In genomic region chr7:12965678-12966091, GRCm38 (mm10) we compare ENCODE assay signal across 8 mouse cellular contexts. TPM values are rescaled to one million over a fixed set of nuclear protein-coding genes. Genes with fewer than 3 reads are reported as not detected.
DNase-seq lines count a peak whose midpoint lies in the region; ATAC-seq and TF ChIP-seq lines count a peak whose summit lies in the region.

TSS of gene Zfp324 (plus strand) at chr7:12965838.

- H3ac ChIP-seq in myocyte (ENCODE audit: control insufficient read depth, insufficient read length) = peak within 1 kb of the TSS; percentile 9

- no peaks in the 10 kb centered on the region for H3K9me3 ChIP-seq in heart, embryonic 12.5 days (replicated peaks)
- H3K9me3 ChIP-seq in kidney, postnatal 0 days (replicated peaks; ENCODE audit: low read length) = no peaks in the 10 kb centered on the region
- H3K9me3 ChIP-seq in liver, embryonic 11.5 days (ENCODE audit: control insufficient read depth, low read length) = no peaks in the 10 kb centered on the region

- peak; percentile 75 for TF ChIP-seq POLR2A in myocyte (IDR thresholded peaks at IDR 0.05; ENCODE audit: insufficient read length, low read depth)

- WGBS in heart, embryonic 12.5 days = under 1% methylated on average over 23 of the region's 23 CpGs
- under 1% methylated on average over 23 of the region's 23 CpGs for WGBS in kidney, postnatal 0 days
- WGBS in liver, embryonic 11.5 days = under 1% methylated on average over 23 of the region's 23 CpGs

- peak within 1 kb of the TSS; percentile 92 for H3K4me2 ChIP-seq in heart, embryonic 12.5 days
- peak within 1 kb of the TSS; percentile 99 for H3K4me2 ChIP-seq in kidney, postnatal 0 days (ENCODE audit: low read length)
- peak within 1 kb of the TSS; percentile 97 for H3K4me2 ChIP-seq in liver, embryonic 11.5 days
- H3K4me2 ChIP-seq in myocyte (ENCODE audit: low read depth) = peak within 1 kb of the TSS; percentile 96

- peak within 1 kb of the TSS; percentile 92 for H3K4me3 ChIP-seq in heart, embryonic 12.5 days
- H3K4me3 ChIP-seq in kidney, postnatal 0 days (replicated peaks; ENCODE audit: low read depth, low read length) = peak within 1 kb of the TSS; percentile 92
- peak within 1 kb of the TSS; percentile 88 for H3K4me3 ChIP-seq in liver, embryonic 11.5 days (ENCODE audit: low read depth, low read length)
- H3K4me3 ChIP-seq in myocyte = peak within 1 kb of the TSS; percentile 88

- no peaks in the 10 kb centered on the region for H3K27me3 ChIP-seq in heart, embryonic 12.5 days (replicated peaks)
- H3K27me3 ChIP-seq in kidney, postnatal 0 days (ENCODE audit: insufficient read depth, low read length) = no peaks in the 10 kb centered on the region
- no peaks in the 10 kb centered on the region for H3K27me3 ChIP-seq in liver, embryonic 11.5 days (replicated peaks; ENCODE audit: control insufficient read depth, insufficient read depth, low read length)
- H3K27me3 ChIP-seq in myocyte (ENCODE audit: control insufficient read depth, insufficient read depth, insufficient read length) = no peaks in the 10 kb centered on the region
- H3K27me3 ChIP-seq in splenic B cell, adult 2 months (ENCODE audit: control insufficient read depth, insufficient read depth, low read length, poor library complexity, severe bottlenecking) = no peaks in the 10 kb centered on the region

- peak; percentile 91 for ATAC-seq in heart, embryonic 12.5 days (ENCODE audit: insufficient number of reproducible peaks, low FRiP score)
- peak; percentile 90 for ATAC-seq in kidney, postnatal 0 days (replicated peaks; ENCODE audit: low FRiP score, low read depth)
- ATAC-seq in liver, embryonic 11.5 days (replicated peaks; ENCODE audit: low FRiP score) = peak; percentile 94

- TF ChIP-seq CTCF in kidney, postnatal 0 days (IDR thresholded peaks at IDR 0.05; ENCODE audit: low read depth) = no peak

- H3K4me1 ChIP-seq in heart, embryonic 12.5 days (replicated peaks) = peaks cover 16% of the 10 kb centered on the region
- peaks cover 17% of the 10 kb centered on the region for H3K4me1 ChIP-seq in kidney, postnatal 0 days (replicated peaks; ENCODE audit: insufficient read depth, low read length)
- peaks cover 11% of the 10 kb centered on the region for H3K4me1 ChIP-seq in liver, embryonic 11.5 days (replicated peaks; ENCODE audit: control insufficient read depth, insufficient read depth, low read length)

- H3K36me3 ChIP-seq in heart, embryonic 12.5 days = peaks cover 20% of the 10 kb centered on the region
- H3K36me3 ChIP-seq in kidney, postnatal 0 days (ENCODE audit: insufficient read depth, low read length) = peaks cover 5% of the 10 kb centered on the region; the same call in 1 of the 2 replicates
- H3K36me3 ChIP-seq in liver, embryonic 11.5 days (ENCODE audit: control insufficient read depth, insufficient read depth, low read length) = peaks cover 10% of the 10 kb centered on the region; the same call in 1 of the 2 replicates
- no peaks in the 10 kb centered on the region for H3K36me3 ChIP-seq in myocyte (ENCODE audit: control insufficient read depth, insufficient read depth)
- H3K36me3 ChIP-seq in splenic B cell, adult 2 months (ENCODE audit: control insufficient read depth, insufficient read depth, low read length, poor library complexity, severe bottlenecking) = peaks cover 2% of the 10 kb centered on the region; the same call in 1 of the 2 replicates

- peaks cover 5% of the 10 kb centered on the region for H3K79me2 ChIP-seq in myocyte (ENCODE audit: control insufficient read depth, insufficient read depth)

- DNase-seq in CD8-positive naive resting alpha-beta T cell, adult 2 months (ENCODE audit: low read depth in 2 of 2, low spot score in 2 of 2) = peak; percentile 67 to 78
- peak; percentile 56 for DNase-seq in c-Kit-negative CD71-positive TER-119-positive erythroid progenitor cells, embryonic 14.5 days (ENCODE audit: low read depth, low spot score)
- DNase-seq in fat pad, adult 2 months (ENCODE audit: extremely low read depth, low read depth, low spot score) = peak; percentile 33
- DNase-seq in kidney, postnatal 0 days (ENCODE audit: low spot score) = peak; percentile 90
- DNase-seq in liver, embryonic 11.5 days (ENCODE audit: low spot score) = peak; percentile 83
- peak; percentile 87 for DNase-seq in splenic B cell, adult 2 months (ENCODE audit: low read depth, low spot score)

- peak within 1 kb of the TSS; percentile 96 for H3K9ac ChIP-seq in heart, embryonic 12.5 days
- peak within 1 kb of the TSS; percentile 88 for H3K9ac ChIP-seq in kidney, postnatal 0 days (ENCODE audit: low read depth, low read length)
- peak within 1 kb of the TSS; percentile 91 for H3K9ac ChIP-seq in liver, embryonic 11.5 days (ENCODE audit: low read depth, low read length)

- H3K27ac ChIP-seq in heart, embryonic 12.5 days (ENCODE audit: poor library complexity, severe bottlenecking) = peak within 1 kb of the TSS; percentile 87
- peak within 1 kb of the TSS; percentile 87 for H3K27ac ChIP-seq in kidney, postnatal 0 days
- H3K27ac ChIP-seq in liver, embryonic 11.5 days (ENCODE audit: low read depth, low read length) = peak within 1 kb of the TSS; percentile 91

TF ChIP-seq in myocyte, 11 proteins besides CTCF, POLR2A, EP300 and RAD21:
- TF ChIP-seq MYOG (IDR thresholded peaks at IDR 0.05; ENCODE audit: control insufficient read depth in 1 of 3, insufficient read depth in 1 of 3, insufficient read length in 2 of 3, low read depth in 2 of 3) (no peak), TCF3 (IDR thresholded peaks at IDR 0.05; ENCODE audit: insufficient read length, low read depth) (no peak), CEBPB (IDR thresholded peaks at IDR 0.05; ENCODE audit: insufficient read depth, poor library complexity, severe bottlenecking) (no peak), POLR2AphosphoS2 (IDR thresholded peaks at IDR 0.05; ENCODE audit: insufficient read length, low read depth) (peak; percentile 69), MAX (IDR thresholded peaks at IDR 0.05; ENCODE audit: low read depth) (no peak), SRF (IDR thresholded peaks at IDR 0.05; ENCODE audit: control insufficient read depth, insufficient read length, low read depth) (no peak)

RNA-seq across cellular contexts. Expression of gene Zfp324, which starts in this region (rescaled TPM):
- polyA plus RNA-seq in heart, embryonic 12.5 days (2016; fragmentation: Nextera tagmentation; extraction: Ambion mirVana) = 7.8 and 8.0 TPM in 2 replicates
- 7.7 and 8.0 TPM in 2 replicates for polyA plus RNA-seq in kidney, postnatal 0 days (2015; fragmentation: Nextera tagmentation; extraction: Ambion mirVana)
- 6.6 and 7.7 TPM in 2 replicates for polyA plus RNA-seq in liver, embryonic 11.5 days (2014; fragmentation: Nextera tagmentation; extraction: Ambion mirVana)
- polyA plus RNA-seq in myocyte (2012; fragmentation: generic; extraction: Trizol) = 1.9 TPM

Comparison
In these comparisons a context has a peak if more than half of its experiments do, and no peak if none do; other contexts are left out.
1. Peak in every context shown above with its lines: DNase-seq, ATAC-seq, H3K4me3 ChIP-seq and H3K27ac ChIP-seq.
2. DNase-seq: peak in every context shown above with its lines; median percentile 90 in kidney, postnatal 0 days; 87 in splenic B cell, adult 2 months; 83 in liver, embryonic 11.5 days; 72 in CD8-positive naive resting alpha-beta T cell, adult 2 months; 56 in c-Kit-negative CD71-positive TER-119-positive erythroid progenitor cells, embryonic 14.5 days; 33 in fat pad, adult 2 months.